Mouse (Mus musculus): ENCODE results near the gene Scamp1. TPM values are rescaled to one million over a fixed set of nuclear protein-coding genes. Genes with fewer than 3 reads are reported as not detected.

The Scamp1 gene
- total RNA-seq, 2 experiments from 2014 or later, result 31.2 to 31.8 TPM

DNA sequence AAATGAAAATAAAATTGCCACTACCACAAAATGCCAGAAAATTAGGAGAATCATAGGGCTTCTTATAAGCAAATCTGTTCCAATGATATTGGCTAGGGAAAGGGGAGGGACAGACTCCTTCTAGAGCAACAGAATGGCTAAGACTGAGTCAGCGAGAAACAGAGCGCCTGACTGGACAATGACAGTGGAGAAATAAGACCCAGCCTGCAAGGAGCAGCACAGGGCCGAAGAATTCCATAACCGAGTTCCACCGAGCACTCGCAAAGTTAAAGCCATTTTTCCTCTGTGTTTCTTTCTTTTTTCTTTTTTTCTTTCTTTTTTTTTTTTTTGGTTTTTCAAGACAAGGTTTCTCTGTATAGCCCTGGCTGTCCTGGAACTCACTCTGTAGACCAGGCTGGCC, 45.5 kb downstream of the Scamp1 start:
- intact Hi-C loops (cut with DNase I), result no loop called here
- no peak for DNase-seq

DNA sequence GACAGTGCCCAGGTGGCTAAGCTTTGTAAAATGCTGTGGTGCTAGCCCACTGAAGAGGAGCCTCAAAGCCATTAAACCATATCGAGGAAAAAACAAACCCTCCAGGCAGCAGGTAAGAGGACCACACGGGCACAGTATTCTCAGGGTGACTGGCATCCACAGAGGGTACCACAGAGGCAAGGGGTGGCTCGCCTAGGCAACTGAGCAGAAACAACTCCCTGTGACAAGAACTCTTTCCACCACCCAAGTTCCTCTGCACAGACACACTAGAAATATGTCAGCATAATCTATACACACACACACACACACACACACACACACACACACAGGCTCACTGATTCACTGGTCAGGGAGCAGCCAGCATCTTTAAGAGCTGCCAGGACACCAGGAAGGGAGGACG, 46.2 kb downstream of the Scamp1 start:
- intact Hi-C loops (cut with DNase I), result no loop called here
- no peak for DNase-seq

- DNase-seq, result no peak
- intact Hi-C loops (cut with DNase I), result no loop called here
Observed at GRCm38 (mm10) chr13:94231871-94232270, 53.8 kb downstream of the Scamp1 start.

DNA sequence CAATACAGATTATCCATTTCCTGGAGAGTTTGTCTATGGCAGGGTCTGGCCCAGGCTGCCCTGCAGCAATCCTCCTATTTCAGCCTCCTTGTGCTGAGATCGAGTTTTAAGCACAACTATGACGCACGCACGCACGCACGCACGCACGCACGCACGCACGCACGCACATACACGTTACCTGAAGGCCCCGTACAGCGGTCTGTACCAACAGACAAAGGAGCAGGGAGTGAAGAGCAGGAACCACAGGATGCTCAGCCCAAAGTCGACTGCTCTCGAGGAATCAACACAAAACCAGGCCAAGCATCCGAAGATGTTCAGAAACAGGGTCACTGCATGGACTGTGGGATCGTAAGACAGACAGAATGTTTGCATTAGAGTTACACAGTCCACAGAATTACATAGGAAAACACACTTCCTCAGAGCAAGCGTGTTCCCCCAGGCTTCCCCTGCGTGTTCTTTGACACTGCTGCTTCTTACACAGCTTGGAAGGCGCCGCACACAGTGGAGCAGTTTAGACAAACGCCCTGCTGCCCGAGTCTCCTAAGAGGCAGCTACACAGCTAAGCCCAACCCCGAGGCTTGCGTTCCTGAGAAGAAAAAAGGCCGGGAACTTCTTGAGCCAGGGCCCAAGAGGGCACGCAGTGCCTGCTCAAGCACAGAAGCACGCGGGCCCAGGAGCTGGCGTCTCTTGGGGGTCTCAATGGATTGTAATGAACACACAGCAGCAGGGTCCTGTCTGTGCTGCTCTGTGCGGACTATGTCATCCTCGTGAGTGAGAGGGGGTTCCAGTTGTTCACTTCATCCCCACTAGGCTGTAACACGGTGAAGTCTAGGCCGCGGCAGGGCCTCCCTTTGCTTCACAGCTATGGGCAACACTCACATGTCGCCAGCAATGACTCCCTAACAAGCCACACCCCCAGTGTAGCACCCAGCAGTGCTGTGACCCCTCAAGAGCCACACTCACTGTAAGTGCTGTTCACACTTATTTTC, 60.6 kb downstream of the Scamp1 start:
- intact Hi-C loops (cut with DNase I), result no loop called here
- DNase-seq, result no peak

GRCm38 (mm10) chr13:94223609-94224008, 62.0 kb downstream of the Scamp1 start:
- DNase-seq, result no peak

GRCm38 (mm10) chr13:94212716-94213115, 72.9 kb downstream of the Scamp1 start:
- DNase-seq, result no peak
- intact Hi-C loops (cut with DNase I), result no loop called here

More at GRCm38 (mm10) chr13:94223609-94224008, 62.0 kb downstream of the Scamp1 start:
- intact Hi-C loops (cut with DNase I), result no loop called here

DNA sequence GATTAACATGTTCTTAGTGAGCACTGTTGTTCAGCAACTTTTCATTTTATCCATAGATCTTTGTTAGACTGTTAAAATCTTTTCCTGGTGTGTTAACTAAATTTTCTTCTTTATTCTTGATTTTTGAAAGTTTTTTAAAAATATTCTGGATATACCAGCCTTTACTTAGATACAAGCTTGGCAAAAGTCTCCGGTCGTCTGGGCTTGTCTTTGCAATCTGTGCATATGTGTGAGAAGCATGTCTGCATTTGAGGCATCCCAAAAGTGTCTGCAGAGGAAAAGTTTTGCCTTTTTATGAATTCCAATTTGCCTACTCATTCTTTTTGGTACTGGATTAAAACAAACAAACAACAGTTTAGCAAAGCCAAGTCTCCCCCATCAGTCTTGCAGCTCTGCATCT, 73.5 kb downstream of the Scamp1 start:
- intact Hi-C loops (cut with DNase I), result no loop called here

GRCm38 (mm10) chr13:94211236-94212119, 74.2 kb downstream of the Scamp1 start:
- no peak for DNase-seq
- intact Hi-C loops (cut with DNase I), result no loop called here

More for the DNA sequence above, 73.5 kb downstream of the Scamp1 start:
- no peak for DNase-seq

- intact Hi-C loops (cut with DNase I), result loop anchor here (5.0 kb wide), 1 partner anchor 357 kb away; no protein-coding TSS in a partner anchor
Observed at GRCm38 (mm10) chr13:94208892-94209291, 76.8 kb downstream of the Scamp1 start.

DNA sequence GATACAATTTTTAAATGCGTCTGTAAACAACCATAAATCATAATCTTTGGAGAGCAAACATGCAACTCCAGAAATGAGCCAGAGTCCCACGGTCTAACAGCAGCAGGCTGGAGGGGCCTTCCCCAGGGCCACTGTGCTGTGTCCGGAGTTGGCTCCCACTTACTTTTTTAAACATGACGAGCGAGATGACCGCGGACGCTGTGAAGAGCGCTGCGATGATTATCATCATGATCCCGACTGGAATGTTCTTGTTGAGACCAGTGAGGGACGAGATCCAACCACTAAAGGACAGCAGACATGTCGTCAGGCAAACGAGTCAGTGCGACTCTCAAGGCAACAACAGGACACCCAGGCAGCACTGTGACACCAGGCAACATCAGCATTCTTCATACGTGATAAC, 77.7 kb downstream of the Scamp1 start:
- intact Hi-C loops (cut with DNase I), result loop anchor here (5.0 kb wide), 1 partner anchor 356 kb away; no protein-coding TSS in a partner anchor
- DNase-seq, result no peak

More at GRCm38 (mm10) chr13:94208892-94209291, 76.8 kb downstream of the Scamp1 start:
- DNase-seq, result no peak

DNA sequence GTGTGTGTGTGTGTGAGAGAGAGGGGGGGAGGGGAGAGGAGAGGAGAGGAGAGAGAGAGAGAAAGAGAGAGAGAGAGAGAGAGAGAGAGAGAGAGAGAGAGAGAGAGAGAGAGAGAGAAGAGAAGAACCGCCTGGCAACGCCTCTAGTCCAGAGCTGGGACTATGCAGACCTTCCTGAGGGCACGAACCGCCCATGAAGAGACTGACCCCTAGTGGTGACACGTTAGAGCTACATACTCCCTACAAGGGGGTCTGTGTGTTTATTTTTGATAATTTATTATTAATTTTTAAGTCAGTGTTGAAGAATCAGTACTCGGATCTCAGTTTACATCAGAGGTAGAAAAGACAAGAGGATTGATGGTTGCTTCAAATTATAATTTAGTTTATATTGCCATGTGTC, 80.4 kb downstream of the Scamp1 start:
- intact Hi-C loops (cut with DNase I), result loop anchor here (1.0 to 5.0 kb wide), 3 partner anchors 58 to 412 kb away; no protein-coding TSS in a partner anchor
- DNase-seq, result peak; percentile 49 to 73

DNA sequence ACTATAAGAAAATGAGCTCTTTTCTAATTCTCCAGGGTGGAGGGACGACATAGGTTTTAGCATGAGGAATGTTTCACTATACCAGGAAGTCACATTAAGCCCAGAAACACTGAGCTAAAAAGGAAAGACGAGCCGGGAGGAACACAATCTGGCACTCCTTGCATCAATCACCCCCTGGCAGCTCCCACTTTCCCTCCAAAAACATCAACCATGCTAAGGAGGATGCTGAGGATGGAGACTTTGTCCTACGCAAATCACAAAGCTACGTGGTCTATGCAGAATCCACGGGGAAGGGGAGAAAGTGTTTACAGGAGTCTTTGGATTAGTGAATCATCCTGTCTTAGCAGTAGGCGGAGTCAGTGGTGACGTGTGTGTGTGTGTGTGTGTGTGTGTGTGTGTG, 85.8 kb downstream of the Scamp1 start:
- DNase-seq, result no peak
- intact Hi-C loops (cut with DNase I), result loop anchor here (5.0 kb wide), 1 partner anchor 138 kb away; no protein-coding TSS in a partner anchor

GRCm38 (mm10) chr13:94198616-94199015, 87.0 kb downstream of the Scamp1 start:
- intact Hi-C loops (cut with DNase I), result no loop called here

GRCm38 (mm10) chr13:94193227-94193626, 92.4 kb downstream of the Scamp1 start:
- intact Hi-C loops (cut with DNase I), result no loop called here
- no peak for DNase-seq

More at GRCm38 (mm10) chr13:94198616-94199015, 87.0 kb downstream of the Scamp1 start:
- DNase-seq, result no peak

DNA sequence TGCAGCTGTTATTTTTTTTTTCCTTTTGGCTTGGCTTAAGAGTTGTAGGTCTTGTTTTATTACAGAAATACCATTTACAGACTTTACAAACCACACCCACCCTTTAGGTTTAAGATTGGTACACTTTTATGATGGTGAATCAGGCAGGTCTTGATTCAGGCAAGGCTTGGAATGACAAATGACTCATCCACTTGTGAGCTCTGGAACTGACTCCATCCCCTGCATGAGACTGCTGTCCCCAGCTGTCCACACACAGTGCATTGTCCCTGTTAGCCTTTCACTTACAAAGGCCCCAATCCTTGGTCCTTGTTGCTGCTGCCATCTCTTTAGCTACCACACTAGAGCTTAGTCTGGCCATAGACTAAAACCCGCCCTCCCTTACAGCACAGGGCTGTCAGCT, 95.3 kb downstream of the Scamp1 start:
- intact Hi-C loops (cut with DNase I), result no loop called here
- DNase-seq, result no peak

DNA sequence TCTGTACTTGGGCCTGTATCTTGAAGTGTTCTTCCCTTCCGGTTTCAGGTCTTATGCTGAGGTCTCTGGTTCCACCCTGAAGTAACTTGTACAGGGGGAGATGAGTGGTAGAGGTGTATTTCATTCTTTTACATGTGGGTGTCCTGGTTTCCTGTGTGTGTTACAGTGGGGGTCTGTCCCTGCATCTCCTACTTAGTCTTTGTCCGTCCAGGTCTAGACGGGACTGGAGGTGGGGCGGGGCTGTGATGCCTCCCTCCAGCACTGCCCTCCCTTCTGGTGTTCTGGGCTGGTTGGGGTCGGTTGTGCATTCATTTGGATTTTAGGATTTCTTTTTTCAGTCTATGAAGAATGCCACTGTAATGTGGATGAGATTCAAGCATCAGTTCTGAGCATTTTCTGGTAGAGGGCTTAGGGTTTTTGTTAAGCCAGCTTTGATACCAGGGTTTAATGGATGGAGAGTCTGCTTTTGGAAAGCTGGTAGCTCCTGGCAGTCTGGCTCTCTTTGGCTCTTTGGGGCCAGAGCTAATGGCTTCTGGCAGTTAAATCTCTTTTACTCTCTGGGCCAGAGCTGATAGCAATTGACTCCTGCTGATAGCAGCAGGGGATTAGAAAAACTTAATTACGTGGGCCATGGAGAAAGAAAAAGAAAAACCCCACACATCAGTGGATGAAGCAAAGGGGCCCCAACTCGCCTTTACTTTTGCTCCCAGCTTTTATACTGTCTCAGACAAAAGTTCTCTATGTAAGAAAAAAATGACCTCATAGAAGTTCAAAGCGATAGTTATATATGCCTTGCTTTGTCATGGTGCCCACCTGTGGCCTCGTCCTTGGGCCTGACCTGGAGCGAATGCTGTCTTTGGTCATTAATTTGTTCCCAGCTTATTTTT, 97.2 kb downstream of the Scamp1 start:
- intact Hi-C loops (cut with DNase I), result no loop called here
- DNase-seq, result no peak

GRCm38 (mm10) chr13:94185631-94186030, 100.0 kb downstream of the Scamp1 start:
- DNase-seq, result no peak
- intact Hi-C loops (cut with DNase I), result no loop called here

DNA sequence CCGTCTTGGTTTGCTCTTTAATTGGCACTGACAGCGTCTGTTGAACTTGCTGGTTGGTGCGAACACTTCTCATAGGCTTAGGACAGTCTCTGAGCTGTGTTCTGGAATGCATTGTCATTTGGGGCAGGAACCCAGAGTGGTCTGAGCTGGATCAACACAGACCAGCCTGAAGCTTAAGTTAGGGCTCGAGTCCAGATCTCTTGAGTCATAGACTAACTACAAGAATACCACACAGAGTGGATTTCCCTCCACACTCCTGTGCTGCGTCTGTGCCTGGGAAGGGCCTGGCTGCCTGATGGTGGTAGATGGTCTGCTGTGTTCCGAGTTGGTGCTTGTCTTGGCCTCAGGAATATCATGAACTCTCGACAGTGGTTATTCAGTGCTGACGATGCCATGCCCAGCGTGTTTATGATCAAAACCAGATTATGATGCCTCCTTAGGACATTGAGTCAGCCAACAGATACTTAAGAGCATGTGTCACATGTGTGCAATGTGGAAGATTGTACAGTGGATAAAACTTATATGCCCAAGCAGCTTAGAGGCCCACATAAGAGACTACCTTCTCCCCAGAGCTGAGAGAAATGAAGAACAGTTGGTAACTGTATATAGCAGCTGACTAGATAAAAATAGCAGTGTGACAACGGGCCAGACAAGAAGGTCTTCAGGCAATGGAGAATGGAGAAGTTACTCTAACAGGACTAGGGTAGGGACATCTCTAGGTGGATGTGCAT, 100.8 kb downstream of the Scamp1 start:
- DNase-seq, result no peak
- intact Hi-C loops (cut with DNase I), result no loop called here
